Mouse (Mus musculus) megakaryocyte, embryonic 14.5 days (primary cell): ENCODE data around the gene Rnaseh2a. TPM values are rescaled to one million over a fixed set of nuclear protein-coding genes. Genes with fewer than 3 reads are reported as not detected.

Experiments used
- H3K27me3 ChIP-seq: replicated peaks from 2 replicates; pipeline ENCODE3; 2012; ENCODE audit warnings: inconsistent platforms
- H3K36me3 ChIP-seq: replicated peaks from 2 replicates; pipeline ENCODE3; 2012; ENCODE audit warnings: low read length, inconsistent platforms, mixed read lengths
- H3K4me1 ChIP-seq: 2 replicates; pipeline ENCODE4 v1.6.1; 2012; ENCODE audit warnings: inconsistent platforms
- H3K4me3 ChIP-seq: replicated peaks from 2 replicates; pipeline ENCODE3; 2012; ENCODE audit warnings: moderate library complexity, mild to moderate bottlenecking, inconsistent platforms
- H3K9me3 ChIP-seq: 2 replicates; pipeline ENCODE4 v1.6.1; 2012; ENCODE audit warnings: inconsistent platforms
- FLI1 ChIP-seq: IDR thresholded peaks from 2 replicates; pipeline ENCODE4 v1.6.1; 2012; ENCODE audit warnings: low read length, inconsistent platforms, mixed read lengths
- GATA1 ChIP-seq: IDR thresholded peaks from 3 replicates; pipeline ENCODE4 v1.6.1; 2012; ENCODE audit warnings: mixed read lengths, low read length, inconsistent platforms, borderline replicate concordance
- polyA plus RNA-seq: library from polyadenylated mRNA; stranded (reverse); fragments of >175 nt; gene quantifications from 2 replicates; pipeline ENCODE4 v1.2.3, GENCODE M21; 2012; ENCODE audit warnings: low replicate concordance; ENCODE audit not compliant: insufficient read depth

Rnaseh2a gene
- polyA plus RNA-seq, 1 experiment = 248 TPM

DNA sequence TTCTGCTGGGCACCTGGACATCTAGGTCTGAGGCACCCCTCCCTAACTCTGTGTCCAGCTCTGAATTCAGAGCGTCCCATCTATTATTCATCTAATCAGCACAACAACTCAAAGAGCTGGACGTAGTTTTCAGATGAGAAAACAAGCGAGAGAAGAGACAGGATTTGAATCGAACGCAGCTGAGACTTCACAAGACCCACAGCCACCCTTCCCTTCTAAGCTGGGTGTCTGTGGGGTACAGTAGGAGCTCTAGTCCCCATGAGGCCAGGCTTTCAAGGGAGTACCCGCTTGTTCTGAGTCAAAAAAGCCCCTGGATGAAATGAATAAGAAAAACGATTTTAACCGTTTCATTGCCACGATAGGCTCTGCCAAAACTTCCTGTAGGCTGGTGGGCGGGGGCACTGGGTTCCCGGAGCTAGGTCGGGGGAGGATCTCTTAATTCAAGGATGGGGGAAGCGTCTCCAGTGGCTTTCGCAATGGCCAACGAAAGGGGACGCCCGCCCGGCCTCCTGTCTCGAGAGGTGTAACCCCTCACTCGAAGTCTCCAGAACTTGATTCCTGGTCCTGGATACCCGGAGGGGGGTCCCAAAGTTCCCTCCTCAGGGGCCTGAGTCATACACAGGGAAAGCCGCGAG, 15.6 kb upstream of the Rnaseh2a start:
- peak overlapping the region; percentile 92 for H3K4me3 ChIP-seq
- TF ChIP-seq FLI1 (no peak), GATA1 (no peak)
- no peaks in the 10 kb centered on the region for H3K27me3 ChIP-seq
- H3K36me3 ChIP-seq = no peaks in the 10 kb centered on the region
- no peaks in the 10 kb centered on the region for H3K9me3 ChIP-seq
- peaks cover 82% of the 10 kb centered on the region for H3K4me1 ChIP-seq

DNA sequence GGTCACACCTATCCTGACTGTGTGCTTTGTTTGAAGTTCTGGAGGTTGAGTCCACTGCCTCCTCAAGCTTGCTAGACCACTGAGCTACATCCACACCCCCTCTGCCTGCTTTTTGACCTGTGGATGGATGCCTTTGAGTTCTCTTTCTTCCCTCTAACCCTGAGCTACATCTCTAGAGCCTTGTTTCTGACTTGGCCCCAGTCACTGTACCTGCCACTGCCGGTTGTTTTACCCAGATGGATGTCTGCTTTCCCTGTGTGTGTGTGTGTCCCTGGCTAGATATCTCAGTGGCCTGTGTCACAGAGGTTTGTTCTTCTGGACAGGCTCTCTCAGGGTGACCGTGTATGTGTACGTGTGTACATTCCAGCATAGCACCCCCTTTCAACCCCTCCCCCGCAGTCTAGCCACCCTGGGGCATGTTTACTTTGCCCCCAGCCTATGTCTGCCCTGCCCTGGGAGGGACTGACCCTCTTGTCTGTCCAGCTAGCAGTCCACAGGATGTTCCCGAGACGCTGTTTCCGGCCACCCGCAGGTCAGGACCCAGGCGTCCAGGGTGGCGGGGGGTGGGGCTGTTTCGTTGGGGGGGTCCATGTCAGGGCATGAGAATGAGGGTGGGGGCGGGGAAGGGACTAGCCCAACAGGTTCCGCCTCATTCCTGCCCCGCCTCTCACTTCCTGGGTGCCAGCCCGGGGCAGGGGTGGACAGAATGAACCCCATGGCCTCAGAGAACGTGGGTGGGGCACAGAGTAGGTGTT, 14.9 kb upstream of the Rnaseh2a start:
- H3K4me1 ChIP-seq = peaks cover 87% of the 10 kb centered on the region
- no peaks in the 10 kb centered on the region for H3K9me3 ChIP-seq
- TF ChIP-seq FLI1 (no peak), GATA1 (no peak)
- H3K27me3 ChIP-seq = no peaks in the 10 kb centered on the region
- peak overlapping the region; percentile 92 for H3K4me3 ChIP-seq
- no peaks in the 10 kb centered on the region for H3K36me3 ChIP-seq

DNA sequence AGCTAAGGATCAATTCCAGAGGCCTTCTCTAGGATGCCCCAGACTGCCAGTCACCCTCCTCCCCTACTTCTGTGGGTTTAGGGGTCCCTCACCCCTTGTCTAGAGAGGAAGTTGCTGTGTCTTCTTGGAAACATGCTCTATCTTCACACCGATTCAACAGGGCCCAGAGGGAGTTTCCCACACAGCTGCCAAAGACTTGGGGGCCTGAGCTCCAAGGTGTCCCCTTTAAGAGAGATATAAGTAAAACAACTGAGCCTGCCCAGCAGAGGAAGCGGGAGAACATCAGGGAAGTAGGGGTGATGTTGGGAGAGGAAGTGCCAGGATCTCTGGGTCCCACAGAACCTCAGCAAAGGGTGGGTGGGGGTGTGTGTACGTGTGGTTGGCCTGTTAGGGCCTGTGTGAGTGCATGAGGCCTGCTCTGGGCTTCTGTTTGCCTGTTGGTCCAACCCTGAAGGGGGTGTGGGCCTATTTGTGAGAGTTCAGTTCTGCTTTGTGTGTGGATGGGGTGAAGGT, 13.0 kb upstream of the Rnaseh2a start:
- peaks cover 86% of the 10 kb centered on the region for H3K4me1 ChIP-seq
- no peaks in the 10 kb centered on the region for H3K27me3 ChIP-seq
- TF ChIP-seq FLI1 (no peak), GATA1 (no peak)
- no peaks in the 10 kb centered on the region for H3K9me3 ChIP-seq
- H3K36me3 ChIP-seq = no peaks in the 10 kb centered on the region
- H3K4me3 ChIP-seq = peak overlapping the region; percentile 64

DNA sequence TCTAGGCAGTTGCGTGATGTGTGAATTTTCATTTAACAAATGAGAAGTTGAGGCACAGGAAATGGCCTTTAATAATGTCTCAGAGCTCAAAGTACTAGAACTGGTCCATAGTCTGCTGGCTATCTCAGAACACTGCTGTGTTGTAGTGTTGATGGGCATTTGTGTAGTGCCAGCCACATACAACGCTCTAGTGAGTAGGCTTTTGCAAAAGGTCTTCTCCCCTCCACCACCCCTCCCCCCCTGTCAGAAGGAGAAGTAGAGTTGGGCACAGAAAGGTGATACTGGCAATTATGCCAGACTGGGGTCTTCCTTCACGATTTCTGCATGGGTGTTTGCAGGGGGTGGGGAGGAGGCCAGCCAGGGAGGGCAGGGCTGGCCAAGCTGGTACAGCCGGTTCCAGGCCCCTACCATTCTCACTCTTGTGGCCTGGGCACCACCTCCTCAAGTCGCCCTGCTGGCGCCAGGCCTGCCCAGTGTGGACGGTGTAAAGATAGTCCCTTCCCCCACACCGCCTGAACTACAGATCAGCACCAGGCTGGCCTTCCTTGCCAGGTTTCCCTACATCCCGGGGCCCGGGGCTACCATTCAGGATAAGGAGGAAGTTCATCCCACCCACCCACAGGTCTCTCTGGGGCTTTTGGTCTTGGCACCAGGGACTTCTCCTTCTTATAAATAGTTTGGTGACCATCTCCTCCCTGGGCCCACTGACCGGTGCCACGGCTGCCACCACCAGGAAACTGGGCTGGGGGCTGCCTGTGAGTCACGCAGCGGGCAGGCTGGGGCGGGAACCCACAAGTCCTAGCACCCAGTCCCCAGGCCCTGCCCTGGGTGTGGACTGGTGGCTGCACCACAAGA, 12.3 kb upstream of the Rnaseh2a start:
- H3K36me3 ChIP-seq = peaks cover 4% of the 10 kb centered on the region
- H3K9me3 ChIP-seq = no peaks in the 10 kb centered on the region
- no peaks in the 10 kb centered on the region for H3K27me3 ChIP-seq
- TF ChIP-seq GATA1 (no peak), FLI1 (no peak)
- peak overlapping the region; percentile 100 for H3K4me3 ChIP-seq
- H3K4me1 ChIP-seq = peaks cover 82% of the 10 kb centered on the region

DNA sequence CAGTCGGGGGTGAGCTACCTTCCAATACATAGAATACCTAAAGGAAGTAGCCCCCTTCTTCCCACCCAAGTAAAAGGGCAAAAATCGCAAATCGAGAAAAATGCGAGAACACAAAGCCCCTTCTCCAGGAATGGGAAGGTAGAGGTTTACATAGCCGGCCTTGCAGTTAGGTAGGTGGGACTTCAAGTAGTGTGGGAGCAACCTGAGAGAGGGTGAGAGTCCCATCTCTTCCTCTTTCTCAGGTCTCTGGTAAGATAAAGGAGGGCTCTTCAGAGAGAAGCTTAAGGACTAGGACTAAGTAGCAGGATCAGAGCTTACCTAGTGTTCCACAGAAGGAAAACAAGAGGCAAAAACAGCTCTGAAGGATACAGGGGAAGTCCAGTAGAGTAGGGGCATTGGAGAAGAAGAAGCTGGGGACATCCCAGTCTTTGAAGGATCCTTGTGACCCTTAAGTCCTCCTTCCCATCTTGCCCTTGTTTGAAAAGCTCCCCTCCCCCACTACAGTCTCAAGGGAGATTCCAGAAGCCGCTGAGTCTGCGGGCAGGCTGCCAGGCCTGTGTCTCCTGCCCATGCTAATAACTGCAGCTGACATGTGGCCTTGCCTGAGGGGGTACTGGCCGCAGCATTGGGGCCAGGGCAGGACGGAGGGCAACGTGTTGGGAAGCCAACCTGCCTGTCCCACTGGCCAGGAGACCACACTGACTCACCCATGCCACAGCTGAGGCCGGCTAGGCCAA, 11.2 kb upstream of the Rnaseh2a start:
- H3K4me1 ChIP-seq = peaks cover 74% of the 10 kb centered on the region

DNA sequence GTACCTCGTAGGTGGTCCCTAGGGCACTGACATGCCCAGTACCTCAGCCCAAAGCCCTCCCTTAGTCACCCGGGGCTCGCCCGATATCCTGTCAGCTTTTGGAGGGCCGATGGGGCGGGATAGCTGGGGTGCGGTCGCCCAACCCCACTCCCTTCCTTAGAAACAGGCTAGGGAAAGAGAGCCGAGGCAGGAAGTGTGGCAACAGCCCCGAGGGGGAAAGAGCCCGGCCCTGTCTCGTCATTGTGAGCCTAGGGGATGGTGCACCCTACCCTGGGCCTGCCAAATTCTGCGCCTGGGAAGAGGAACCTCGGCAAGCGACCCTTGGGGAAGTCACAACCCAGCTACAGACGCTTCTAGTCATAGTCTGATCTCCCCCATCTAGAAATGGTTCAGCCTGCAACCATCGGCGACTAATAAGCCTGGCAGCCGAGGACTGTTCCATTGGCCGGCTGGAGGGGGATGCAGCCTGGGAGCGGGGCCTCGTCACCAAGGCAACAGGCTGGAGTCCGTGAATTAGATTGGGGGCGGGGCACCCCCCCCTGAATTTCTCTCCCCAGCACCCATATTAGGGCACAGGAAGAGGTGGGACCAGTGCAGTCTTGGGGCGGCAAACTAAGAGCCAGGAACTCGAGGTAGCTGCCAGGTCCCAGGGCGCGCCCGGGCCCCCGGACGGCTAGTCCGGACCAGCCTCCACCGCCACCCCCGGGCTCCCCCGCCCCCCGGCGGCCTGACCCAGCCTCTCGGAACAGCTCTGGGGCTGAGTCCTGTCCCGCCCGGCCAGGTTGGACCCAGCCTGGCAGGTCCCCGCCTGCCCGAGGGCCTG, 10.2 kb upstream of the Rnaseh2a start:
- H3K36me3 ChIP-seq = peaks cover 4% of the 10 kb centered on the region
- no peaks in the 10 kb centered on the region for H3K27me3 ChIP-seq
- H3K9me3 ChIP-seq = no peaks in the 10 kb centered on the region
- TF ChIP-seq FLI1 (no peak), GATA1 (no peak)
- peaks cover 73% of the 10 kb centered on the region for H3K4me1 ChIP-seq
- peak overlapping the region; percentile 100 for H3K4me3 ChIP-seq

More for the DNA sequence above, 11.2 kb upstream of the Rnaseh2a start:
- Histone ChIP-seq H3K27me3 (no peaks in the 10 kb centered on the region), H3K4me3 (peak overlapping the region; percentile 100), H3K36me3 (peaks cover 4% of the 10 kb centered on the region), H3K9me3 (no peaks in the 10 kb centered on the region)
- TF ChIP-seq FLI1 (no peak), GATA1 (no peak)

DNA sequence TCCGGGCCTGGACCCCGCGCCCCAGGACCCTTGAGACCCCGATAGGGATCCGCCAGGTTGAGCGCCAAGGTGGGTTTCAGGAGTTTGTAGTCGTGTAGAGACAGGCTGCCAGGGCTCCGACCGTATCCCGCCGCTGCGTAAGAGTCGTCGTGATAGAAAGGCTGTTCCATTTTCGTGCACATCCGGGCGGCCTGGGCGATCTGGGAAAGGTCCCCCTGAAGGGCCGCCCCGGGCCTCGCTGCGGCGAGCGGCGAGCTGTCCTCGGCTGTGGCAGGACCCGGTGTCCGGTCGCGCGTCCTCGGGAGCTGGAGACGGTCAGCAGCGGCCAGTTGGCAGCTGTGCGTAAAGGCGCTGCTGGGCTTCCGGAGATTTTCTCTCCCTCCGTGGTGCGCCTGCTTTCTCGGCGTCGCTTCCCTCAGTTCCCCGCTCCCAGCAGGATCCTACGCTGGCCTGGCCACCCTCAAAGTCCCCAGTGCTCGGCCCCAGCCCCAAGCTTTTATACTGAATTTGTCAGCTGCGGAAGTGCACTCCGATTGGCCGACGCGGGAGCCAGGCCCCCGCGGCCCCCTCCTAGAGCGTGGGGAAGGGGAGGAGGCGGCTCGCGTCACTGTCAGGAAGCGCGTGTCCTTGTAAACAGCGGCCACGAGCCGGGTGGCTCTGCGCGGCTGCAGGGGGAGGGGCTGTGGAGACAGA, 8.8 kb upstream of the Rnaseh2a start, which contains the start of gene Junb:
Gene Junb (minus strand): TSS at position 471 of the 693 bp plus-strand sequence.
- TF ChIP-seq GATA1 (no peak), FLI1 (peak; percentile 49; the same call in 1 of the 2 replicates)
- peak within 1 kb of the TSS; percentile 100 for H3K4me3 ChIP-seq
- H3K9me3 ChIP-seq = no peaks in the 10 kb centered on the region
- peaks cover 71% of the 10 kb centered on the region for H3K4me1 ChIP-seq
- H3K27me3 ChIP-seq = no peaks in the 10 kb centered on the region
- peaks cover 12% of the 10 kb centered on the region for H3K36me3 ChIP-seq
